Mouse (Mus musculus) E14TG2a.4 (cell line): ENCODE measurements around the gene Fcrl1.

ENCODE experiments used
- CTCF ChIP-seq: conservative IDR thresholded peaks from 2 replicates; pipeline ENCODE4 v1.5.1; 2014; ENCODE audit warnings: low read length
- NANOG ChIP-seq: IDR thresholded peaks from 2 replicates; pipeline ENCODE4 v1.6.1; 2014; ENCODE audit warnings: borderline replicate concordance, low read length, mixed read lengths
- POU5F1 ChIP-seq: IDR thresholded peaks from 2 replicates; pipeline ENCODE4 v1.6.1; 2014; ENCODE audit warnings: low read length, borderline replicate concordance

DNA sequence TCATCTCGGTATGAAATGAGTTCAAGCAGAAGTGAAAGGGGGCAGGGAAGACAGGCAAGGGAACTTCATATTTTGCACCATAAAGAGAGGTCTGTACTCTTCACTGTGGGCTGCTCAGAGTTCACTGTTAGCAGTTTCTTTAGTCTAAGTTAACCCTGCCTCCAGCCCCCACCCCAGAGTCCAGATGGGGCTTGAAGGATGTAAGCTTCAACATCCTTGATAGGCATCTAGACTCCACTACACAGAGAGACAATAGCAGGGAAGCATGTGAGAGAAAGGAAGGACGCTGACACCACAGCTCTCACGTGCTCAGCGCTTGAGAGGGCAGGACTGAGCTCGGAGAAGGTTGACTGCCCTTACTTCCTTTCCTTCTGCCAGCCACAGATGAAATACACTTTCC lies 25.1 kb downstream of the Fcrl1 start:
- TF ChIP-seq CTCF (no peak), POU5F1 (no peak), NANOG (no peak)
